Mouse (Mus musculus): ENCODE results near the gene Sema3d.

GRCm38 (mm10) chr5:12575262-12575661 is 192.1 kb downstream of the Sema3d start:
- TF ChIP-seq POLR2A (IDR thresholded peaks at IDR 0.05; ENCODE audit: insufficient read length, low read depth) (no peak), TCF3 (IDR thresholded peaks at IDR 0.05; ENCODE audit: insufficient read length, low read depth) (no peak), TCF12 (IDR thresholded peaks at IDR 0.05; ENCODE audit: insufficient read depth, poor library complexity, severe bottlenecking) (no peak), MAX (IDR thresholded peaks at IDR 0.05; ENCODE audit: low read depth) (no peak), POLR2AphosphoS2 (IDR thresholded peaks at IDR 0.05; ENCODE audit: insufficient read length, low read depth) (no peak), USF1 (IDR thresholded peaks at IDR 0.05; ENCODE audit: low read depth) (no peak)

Data from myocyte (in vitro differentiated cells).